9 mouse cellular contexts compared by ENCODE assay signal in genomic region chr7:25284766-25285165, GRCm38 (mm10). TPM values are rescaled to one million over a fixed set of nuclear protein-coding genes. Genes with fewer than 3 reads are reported as not detected.
A peak's percentile ranks its signal among the peaks of the same experiment; 100 is the strongest.
DNase-seq lines count a peak whose midpoint lies in the region; ATAC-seq lines count a peak whose summit lies in the region.
"Had no signal": no experiment of that assay in that cellular context is flagged by ENCODE, and none has a peak within 500 bp of the region (broad histone marks: within the 10 kb centered on the region; RNA-seq: fewer than 3 reads in every experiment).

No protein-coding gene starts in this region.

- peaks cover 9% of the 10 kb centered on the region; the same call in 1 of the 2 replicates for H3K9me3 ChIP-seq in forebrain, embryonic 10.5 days
- no peaks in the 10 kb centered on the region; the same call in 1 of the 2 replicates for H3K9me3 ChIP-seq in forebrain, embryonic 11.5 days (ENCODE audit: control insufficient read depth, low read length)
- no peaks in the 10 kb centered on the region for H3K9me3 ChIP-seq in neural tube, embryonic 11.5 days (ENCODE audit: control insufficient read depth, low read length)
- H3K9me3 ChIP-seq in hindbrain, embryonic 16.5 days (ENCODE audit: control insufficient read depth, low read length) = no peaks in the 10 kb centered on the region
- no peaks in the 10 kb centered on the region for H3K9me3 ChIP-seq in neural tube, embryonic 14.5 days (ENCODE audit: control insufficient read depth, low read length)

- 96% methylated on average over 5 of the region's 5 CpGs for WGBS in forebrain, embryonic 10.5 days
- 91% methylated on average over 5 of the region's 5 CpGs for WGBS in forebrain, embryonic 11.5 days
- WGBS in neural tube, embryonic 11.5 days = 85% methylated on average over 5 of the region's 5 CpGs
- WGBS in hindbrain, embryonic 16.5 days = 56% methylated on average over 5 of the region's 5 CpGs
- WGBS in neural tube, embryonic 14.5 days = 75% methylated on average over 5 of the region's 5 CpGs

- peaks cover 54% of the 10 kb centered on the region for H3K4me1 ChIP-seq in forebrain, embryonic 10.5 days
- peaks cover 28% of the 10 kb centered on the region for H3K4me1 ChIP-seq in forebrain, embryonic 11.5 days (replicated peaks; ENCODE audit: control insufficient read depth, insufficient read depth, low read length)
- peaks cover 34% of the 10 kb centered on the region for H3K4me1 ChIP-seq in neural tube, embryonic 11.5 days (ENCODE audit: control insufficient read depth, insufficient read depth, low read length)
- peaks cover 38% of the 10 kb centered on the region for H3K4me1 ChIP-seq in hindbrain, embryonic 16.5 days (ENCODE audit: control insufficient read depth, insufficient read depth, low read depth, low read length)
- peaks cover 39% of the 10 kb centered on the region for H3K4me1 ChIP-seq in neural tube, embryonic 14.5 days (ENCODE audit: control insufficient read depth, insufficient read depth, low read length)

- DNase-seq in forebrain, embryonic 10.5 days (ENCODE audit: extremely low spot score, low spot score) = no peak
- no peak for DNase-seq in forebrain, embryonic 11.5 days (ENCODE audit: low spot score)
- DNase-seq in neural tube, embryonic 11.5 days (ENCODE audit: low spot score) = no peak
- no peak for DNase-seq in neural tube, embryonic 10.5 days (ENCODE audit: extremely low spot score, low spot score)
- no peak for DNase-seq in spleen, adult 18-20 months
- DNase-seq in left cerebral cortex, postnatal 25 days (ENCODE audit: low spot score in 2 of 2) = no peak

- H3K4me2 ChIP-seq in forebrain, embryonic 11.5 days (ENCODE audit: low read depth, low read length, severe bottlenecking) = no peak overlapping the region
- peak overlapping the region; percentile 15; the same call in 1 of the 2 replicates for H3K4me2 ChIP-seq in neural tube, embryonic 11.5 days (ENCODE audit: low read depth)
- peak overlapping the region; percentile 73; the same call in 1 of the 2 replicates for H3K4me2 ChIP-seq in hindbrain, embryonic 16.5 days (ENCODE audit: low read length)
- H3K4me2 ChIP-seq in neural tube, embryonic 14.5 days (ENCODE audit: low read depth, low read length) = peak overlapping the region; percentile 90

- intact Hi-C loops in left cerebral cortex, postnatal 25 days (cut with DNase I) = no loop called here

- peaks cover 56% of the 10 kb centered on the region for H3K36me3 ChIP-seq in forebrain, embryonic 10.5 days (replicated peaks)
- peaks cover 36% of the 10 kb centered on the region for H3K36me3 ChIP-seq in forebrain, embryonic 11.5 days (ENCODE audit: control insufficient read depth, insufficient read depth, low read length)
- H3K36me3 ChIP-seq in neural tube, embryonic 11.5 days (ENCODE audit: control insufficient read depth, insufficient read depth, low read length) = peaks cover 31% of the 10 kb centered on the region
- H3K36me3 ChIP-seq in hindbrain, embryonic 16.5 days (ENCODE audit: control insufficient read depth, insufficient read depth, low read length) = peaks cover 48% of the 10 kb centered on the region
- peaks cover 47% of the 10 kb centered on the region for H3K36me3 ChIP-seq in neural tube, embryonic 14.5 days (ENCODE audit: control insufficient read depth, insufficient read depth, low read length)

- no peak overlapping the region for H3K9ac ChIP-seq in forebrain, embryonic 11.5 days (ENCODE audit: low read length)
- no peak overlapping the region; the same call in 1 of the 2 replicates for H3K9ac ChIP-seq in neural tube, embryonic 11.5 days (ENCODE audit: low read length)
- H3K9ac ChIP-seq in hindbrain, embryonic 16.5 days (ENCODE audit: low read depth, low read length) = 0 out of 2 replicates have a peak overlapping the region, but pooled peaks have one; percentile 23
- H3K9ac ChIP-seq in neural tube, embryonic 14.5 days (replicated peaks; ENCODE audit: low read depth, low read length) = peak overlapping the region; percentile 35; the same call in 1 of the 2 replicates

- peak overlapping the region; percentile 49; the same call in 1 of the 2 replicates for H3K27ac ChIP-seq in forebrain, embryonic 10.5 days
- H3K27ac ChIP-seq in forebrain, embryonic 11.5 days (ENCODE audit: low read depth, low read length) = no peak overlapping the region
- H3K27ac ChIP-seq in neural tube, embryonic 11.5 days (ENCODE audit: low read depth, low read length) = no peak overlapping the region; the same call in 1 of the 2 replicates
- H3K27ac ChIP-seq in hindbrain, embryonic 16.5 days (ENCODE audit: low read depth, low read length) = no peak overlapping the region
- no peak overlapping the region for H3K27ac ChIP-seq in neural tube, embryonic 14.5 days (ENCODE audit: low read depth, low read length)

- ATAC-seq in forebrain, embryonic 11.5 days (replicated peaks; ENCODE audit: low FRiP score) = no peak
- ATAC-seq in neural tube, embryonic 11.5 days (ENCODE audit: insufficient read depth, low FRiP score, low TSS enrichment) = no peak
- no peak for ATAC-seq in hindbrain, embryonic 16.5 days
- ATAC-seq in neural tube, embryonic 14.5 days (ENCODE audit: low read depth) = no peak

- H3K4me3 ChIP-seq in forebrain, embryonic 10.5 days = peak overlapping the region; percentile 90; the same call in 1 of the 2 replicates
- H3K4me3 ChIP-seq in forebrain, embryonic 11.5 days (ENCODE audit: low read depth, low read length) = no peak overlapping the region; the same call in 1 of the 2 replicates
- H3K4me3 ChIP-seq in neural tube, embryonic 11.5 days (ENCODE audit: low read depth, low read length) = no peak overlapping the region; the same call in 1 of the 2 replicates
- no peak overlapping the region for H3K4me3 ChIP-seq in hindbrain, embryonic 16.5 days (ENCODE audit: low read length)
- H3K4me3 ChIP-seq in neural tube, embryonic 14.5 days (ENCODE audit: low read depth, low read length) = no peak overlapping the region

- H3K27me3 ChIP-seq in forebrain, embryonic 10.5 days (ENCODE audit: poor library complexity, severe bottlenecking) = no peaks in the 10 kb centered on the region
- no peaks in the 10 kb centered on the region for H3K27me3 ChIP-seq in forebrain, embryonic 11.5 days (ENCODE audit: control insufficient read depth, insufficient read depth, low read length)
- H3K27me3 ChIP-seq in neural tube, embryonic 11.5 days (ENCODE audit: control insufficient read depth, insufficient read depth, low read length) = no peaks in the 10 kb centered on the region
- H3K27me3 ChIP-seq in hindbrain, embryonic 16.5 days (replicated peaks; ENCODE audit: control insufficient read depth, insufficient read depth, low read length) = no peaks in the 10 kb centered on the region
- no peaks in the 10 kb centered on the region for H3K27me3 ChIP-seq in neural tube, embryonic 14.5 days (ENCODE audit: control insufficient read depth, insufficient read depth, low read length)

RNA-seq across cellular contexts. Expression of gene Pafah1b3, which starts 13.0 kb away (rescaled TPM):
- polyA plus RNA-seq in forebrain, embryonic 10.5 days (2016; fragmentation: Nextera tagmentation; extraction: Ambion mirVana) = 246 and 257 TPM in 2 replicates
- 298 and 321 TPM in 2 replicates for polyA plus RNA-seq in forebrain, embryonic 11.5 days (2014; fragmentation: Nextera tagmentation; extraction: Ambion mirVana)
- polyA plus RNA-seq in neural tube, embryonic 11.5 days (2014; fragmentation: Nextera tagmentation; extraction: Ambion mirVana) = 321 and 324 TPM in 2 replicates
- polyA plus RNA-seq in hindbrain, embryonic 16.5 days (2015; fragmentation: Nextera tagmentation; extraction: Ambion mirVana) = 566 and 571 TPM in 2 replicates
- 561 and 590 TPM in 2 replicates for polyA plus RNA-seq in neural tube, embryonic 14.5 days (2014; fragmentation: Nextera tagmentation; extraction: Ambion mirVana)
- total RNA-seq in left cerebral cortex, postnatal 25 days (2021) = 10 to 100 TPM; 26.7 to 28.0 TPM

RNA-seq across cellular contexts. Expression of gene Prr19, which starts 16.4 kb away (rescaled TPM):
- 1.4 and 1.7 TPM in 2 replicates for polyA plus RNA-seq in forebrain, embryonic 10.5 days (2016; fragmentation: Nextera tagmentation; extraction: Ambion mirVana)
- polyA plus RNA-seq in forebrain, embryonic 11.5 days (2014; fragmentation: Nextera tagmentation; extraction: Ambion mirVana) = 1.1 and 1.7 TPM in 2 replicates
- 0.32 and 1.0 TPM in 2 replicates for polyA plus RNA-seq in neural tube, embryonic 11.5 days (2014; fragmentation: Nextera tagmentation; extraction: Ambion mirVana)
- polyA plus RNA-seq in hindbrain, embryonic 16.5 days (2015; fragmentation: Nextera tagmentation; extraction: Ambion mirVana) = 4.7 and 4.8 TPM in 2 replicates
- 2.7 and 4.3 TPM in 2 replicates for polyA plus RNA-seq in neural tube, embryonic 14.5 days (2014; fragmentation: Nextera tagmentation; extraction: Ambion mirVana)
- not detected for total RNA-seq in left cerebral cortex, postnatal 25 days (2021)

RNA-seq across cellular contexts. Expression of gene Cic, which starts 17.3 kb away (rescaled TPM):
- 19.4 and 20.6 TPM in 2 replicates for polyA plus RNA-seq in forebrain, embryonic 10.5 days (2016; fragmentation: Nextera tagmentation; extraction: Ambion mirVana)
- polyA plus RNA-seq in forebrain, embryonic 11.5 days (2014; fragmentation: Nextera tagmentation; extraction: Ambion mirVana) = 40.3 and 44.2 TPM in 2 replicates
- polyA plus RNA-seq in neural tube, embryonic 11.5 days (2014; fragmentation: Nextera tagmentation; extraction: Ambion mirVana) = 30.4 and 38.2 TPM in 2 replicates
- polyA plus RNA-seq in hindbrain, embryonic 16.5 days (2015; fragmentation: Nextera tagmentation; extraction: Ambion mirVana) = 31.0 and 36.4 TPM in 2 replicates
- 43.3 and 46.6 TPM in 2 replicates for polyA plus RNA-seq in neural tube, embryonic 14.5 days (2014; fragmentation: Nextera tagmentation; extraction: Ambion mirVana)
- 100 to 1,000 TPM; 211 to 223 TPM for total RNA-seq in left cerebral cortex, postnatal 25 days (2021)

RNA-seq across cellular contexts. Expression of gene Tmem145, which starts 21.1 kb away (rescaled TPM):
- 1.3 and 1.8 TPM in 2 replicates for polyA plus RNA-seq in forebrain, embryonic 10.5 days (2016; fragmentation: Nextera tagmentation; extraction: Ambion mirVana)
- polyA plus RNA-seq in forebrain, embryonic 11.5 days (2014; fragmentation: Nextera tagmentation; extraction: Ambion mirVana) = 6.7 and 7.7 TPM in 2 replicates
- 9.6 and 10.2 TPM in 2 replicates for polyA plus RNA-seq in neural tube, embryonic 11.5 days (2014; fragmentation: Nextera tagmentation; extraction: Ambion mirVana)
- 78.7 and 85.0 TPM in 2 replicates for polyA plus RNA-seq in hindbrain, embryonic 16.5 days (2015; fragmentation: Nextera tagmentation; extraction: Ambion mirVana)
- polyA plus RNA-seq in neural tube, embryonic 14.5 days (2014; fragmentation: Nextera tagmentation; extraction: Ambion mirVana) = 70.6 and 94.9 TPM in 2 replicates
- 10 to 100 TPM; 47.8 to 55.1 TPM for total RNA-seq in left cerebral cortex, postnatal 25 days (2021)
- polyA plus RNA-seq: gonadal fat pad, adult 2 months had no signal

RNA-seq across cellular contexts. Expression of gene Megf8, which starts 32.2 kb away (rescaled TPM):
- 15.2 and 16.6 TPM in 2 replicates for polyA plus RNA-seq in forebrain, embryonic 10.5 days (2016; fragmentation: Nextera tagmentation; extraction: Ambion mirVana)
- 13.8 and 14.6 TPM in 2 replicates for polyA plus RNA-seq in forebrain, embryonic 11.5 days (2014; fragmentation: Nextera tagmentation; extraction: Ambion mirVana)
- 12.9 and 14.7 TPM in 2 replicates for polyA plus RNA-seq in neural tube, embryonic 11.5 days (2014; fragmentation: Nextera tagmentation; extraction: Ambion mirVana)
- polyA plus RNA-seq in hindbrain, embryonic 16.5 days (2015; fragmentation: Nextera tagmentation; extraction: Ambion mirVana) = 23.6 and 23.7 TPM in 2 replicates
- 22.6 and 22.9 TPM in 2 replicates for polyA plus RNA-seq in neural tube, embryonic 14.5 days (2014; fragmentation: Nextera tagmentation; extraction: Ambion mirVana)
- total RNA-seq in left cerebral cortex, postnatal 25 days (2021) = 100 to 1,000 TPM in 1 of 2 experiments, 10 to 100 TPM in 1; 99.2 to 105 TPM

Comparison
In these comparisons a context has a peak if more than half of its experiments do, and no peak if none do; other contexts are left out.
1. H3K9ac ChIP-seq: peak in hindbrain, embryonic 16.5 days (single experiment) and neural tube, embryonic 14.5 days (single experiment); none in forebrain, embryonic 11.5 days (single experiment) and neural tube, embryonic 11.5 days (single experiment).